Mouse (Mus musculus) hindbrain, embryonic 11.5 days (tissue): Measurements from ENCODE around the gene Lkaaear1. TPM values are rescaled to one million over a fixed set of nuclear protein-coding genes. Genes with fewer than 3 reads are reported as not detected.

Experiments used
- ATAC-seq: fragments of 200-750 bp; cut with Nextera tagmentation; 2 replicates; pipeline ENCODE4 v1.8.0; 2017; ENCODE audit warnings: mild to moderate bottlenecking, moderate TSS enrichment, moderate library complexity; ENCODE audit not compliant: low FRiP score
- DNase-seq: peaks from one replicate; pipeline ENCODE4 v3.0.0-alpha.2; 2015; ENCODE audit warnings: low spot score
- H3K27ac ChIP-seq: fragments of 300-500 bp; sonication (generic); 2 replicates; pipeline ENCODE4 v1.5.1; 2014; ENCODE audit warnings: mild to moderate bottlenecking, low read depth, low read length
- H3K27me3 ChIP-seq: fragments of 300-500 bp; sonication (generic); 2 replicates; pipeline ENCODE4 v1.6.1; 2014; ENCODE audit warnings: mild to moderate bottlenecking, low read length, moderate library complexity, mixed read lengths; ENCODE audit not compliant: control insufficient read depth, insufficient read depth
- H3K36me3 ChIP-seq: fragments of 300-500 bp; sonication (generic); 2 replicates; pipeline ENCODE4 v1.6.1; 2014; ENCODE audit warnings: mild to moderate bottlenecking, low read length, moderate library complexity, mixed read lengths; ENCODE audit not compliant: control insufficient read depth, insufficient read depth
- H3K4me1 ChIP-seq: fragments of 300-500 bp; sonication (generic); replicated peaks from 2 replicates; pipeline ENCODE4 v1.6.1; 2014; ENCODE audit warnings: low read length, mixed read lengths; ENCODE audit not compliant: control insufficient read depth, insufficient read depth
- H3K4me2 ChIP-seq: fragments of 300-500 bp; sonication (generic); replicated peaks from 2 replicates; pipeline ENCODE4 v1.6.1; 2014; ENCODE audit warnings: mild to moderate bottlenecking, low read depth, low read length
- H3K4me3 ChIP-seq: fragments of 300-500 bp; sonication (generic); 2 replicates; pipeline ENCODE4 v1.5.1; 2014; ENCODE audit warnings: low read depth, low read length
- H3K9ac ChIP-seq: fragments of 300-500 bp; sonication (generic); 2 replicates; pipeline ENCODE4 v1.6.1; 2014; ENCODE audit warnings: low read depth, low read length
- H3K9me3 ChIP-seq: fragments of 300-500 bp; sonication (generic); 2 replicates; pipeline ENCODE4 v1.6.1; 2016; ENCODE audit warnings: low read length; ENCODE audit not compliant: control insufficient read depth
- WGBS: fragments of 180-500 bp; shearing (Covaris S2); extraction: QIAGEN DNeasy Blood & Tissue Kit; methylation state at CpG from one replicate; pipeline ENCODE4 v1.1.7; 2014; 5-methylcytosine and 5-hydroxymethylcytosine counted together
- polyA plus RNA-seq: library from polyadenylated mRNA; unstranded; fragments of >200 nt; fragmentation: Nextera tagmentation; extraction: Ambion mirVana; gene quantifications from 2 replicates; pipeline ENCODE4 v1.2.1, GENCODE M21; 2014

The Lkaaear1 gene
- polyA plus RNA-seq, 1 experiment from 2014 or later = not detected

GRCm38 (mm10) chr2:181713749-181714148 is 15.5 kb upstream of the Lkaaear1 start:
- Histone ChIP-seq H3K4me3 (no peak overlapping the region), H3K27me3 (no peaks in the 10 kb centered on the region), H3K9me3 (no peaks in the 10 kb centered on the region), H3K9ac (no peak overlapping the region), H3K4me1 (peaks cover 4% of the 10 kb centered on the region), H3K36me3 (no peaks in the 10 kb centered on the region), H3K27ac (peak overlapping the region; percentile 69), H3K4me2 (no peak overlapping the region)
- DNase-seq (peak; percentile 50), ATAC-seq (peak; percentile 70)
- WGBS = 70% methylated on average over 1 of the region's 1 CpGs

- H3K4me2 ChIP-seq = no peak overlapping the region
- H3K27ac ChIP-seq = no peak overlapping the region
- H3K36me3 ChIP-seq = no peaks in the 10 kb centered on the region
- H3K9ac ChIP-seq = no peak overlapping the region
- no peak for ATAC-seq
- 39% methylated on average over 4 of the region's 4 CpGs for WGBS
- H3K27me3 ChIP-seq = no peaks in the 10 kb centered on the region
- H3K4me1 ChIP-seq = no peaks in the 10 kb centered on the region
- no peaks in the 10 kb centered on the region for H3K9me3 ChIP-seq
- H3K4me3 ChIP-seq = no peak overlapping the region
- peak; percentile 20 for DNase-seq
Measured at GRCm38 (mm10) chr2:181706668-181707067, 8.4 kb upstream of the Lkaaear1 start.

- no peaks in the 10 kb centered on the region for H3K27me3 ChIP-seq
- ATAC-seq = no peak
- WGBS = 73% methylated on average over 33 of the region's 33 CpGs
- H3K27ac ChIP-seq = no peak overlapping the region
- no peaks in the 10 kb centered on the region for H3K9me3 ChIP-seq
- H3K36me3 ChIP-seq = no peaks in the 10 kb centered on the region
- no peak overlapping the region for H3K9ac ChIP-seq
- no peak overlapping the region for H3K4me3 ChIP-seq
- DNase-seq = no peak
- H3K4me2 ChIP-seq = no peak overlapping the region
- H3K4me1 ChIP-seq = no peaks in the 10 kb centered on the region
Measured at GRCm38 (mm10) chr2:181696801-181697420, 1.3 kb downstream of the Lkaaear1 start.

DNA sequence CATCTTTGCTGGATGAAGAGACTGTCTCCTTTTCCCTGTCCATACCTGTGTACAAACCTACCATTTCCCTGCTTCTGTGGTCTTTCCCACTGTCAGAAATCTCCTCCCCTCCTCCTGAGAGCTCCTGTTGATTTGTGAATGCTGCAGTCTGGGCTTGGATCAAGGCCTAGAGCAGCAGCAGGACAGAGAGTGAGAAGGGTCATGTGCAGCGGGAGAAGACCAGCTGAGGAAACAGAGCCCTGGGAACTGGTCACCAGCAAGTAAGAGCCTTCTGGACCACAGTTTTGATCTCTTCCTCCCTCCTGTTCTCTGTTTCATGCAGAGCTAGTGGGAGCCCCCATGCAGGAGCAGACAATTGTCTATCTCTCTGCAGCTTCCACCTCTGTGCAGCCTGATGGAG is 2.5 kb downstream of the Lkaaear1 start:
- DNase-seq (no peak), ATAC-seq (no peak)
- H3K27ac ChIP-seq = no peak overlapping the region
- H3K4me3 ChIP-seq = no peak overlapping the region
- no peaks in the 10 kb centered on the region for H3K27me3 ChIP-seq
- H3K4me2 ChIP-seq = no peak overlapping the region
- 79% methylated on average over 1 of the region's 1 CpGs for WGBS
- H3K4me1 ChIP-seq = no peaks in the 10 kb centered on the region
- no peaks in the 10 kb centered on the region for H3K36me3 ChIP-seq
- H3K9me3 ChIP-seq = no peaks in the 10 kb centered on the region
- no peak overlapping the region for H3K9ac ChIP-seq

- DNase-seq (no peak), ATAC-seq (no peak)
- H3K9ac ChIP-seq = no peak overlapping the region
- H3K27me3 ChIP-seq = no peaks in the 10 kb centered on the region
- peak overlapping the region; percentile 90; the same call in 1 of the 2 replicates for H3K4me2 ChIP-seq
- WGBS = 91% methylated on average over 3 of the region's 3 CpGs
- H3K27ac ChIP-seq = no peak overlapping the region
- H3K4me3 ChIP-seq = no peak overlapping the region
- H3K36me3 ChIP-seq = no peaks in the 10 kb centered on the region
- H3K4me1 ChIP-seq = no peaks in the 10 kb centered on the region
- no peaks in the 10 kb centered on the region for H3K9me3 ChIP-seq
Measured at GRCm38 (mm10) chr2:181694581-181694980, 3.7 kb downstream of the Lkaaear1 start.

DNA sequence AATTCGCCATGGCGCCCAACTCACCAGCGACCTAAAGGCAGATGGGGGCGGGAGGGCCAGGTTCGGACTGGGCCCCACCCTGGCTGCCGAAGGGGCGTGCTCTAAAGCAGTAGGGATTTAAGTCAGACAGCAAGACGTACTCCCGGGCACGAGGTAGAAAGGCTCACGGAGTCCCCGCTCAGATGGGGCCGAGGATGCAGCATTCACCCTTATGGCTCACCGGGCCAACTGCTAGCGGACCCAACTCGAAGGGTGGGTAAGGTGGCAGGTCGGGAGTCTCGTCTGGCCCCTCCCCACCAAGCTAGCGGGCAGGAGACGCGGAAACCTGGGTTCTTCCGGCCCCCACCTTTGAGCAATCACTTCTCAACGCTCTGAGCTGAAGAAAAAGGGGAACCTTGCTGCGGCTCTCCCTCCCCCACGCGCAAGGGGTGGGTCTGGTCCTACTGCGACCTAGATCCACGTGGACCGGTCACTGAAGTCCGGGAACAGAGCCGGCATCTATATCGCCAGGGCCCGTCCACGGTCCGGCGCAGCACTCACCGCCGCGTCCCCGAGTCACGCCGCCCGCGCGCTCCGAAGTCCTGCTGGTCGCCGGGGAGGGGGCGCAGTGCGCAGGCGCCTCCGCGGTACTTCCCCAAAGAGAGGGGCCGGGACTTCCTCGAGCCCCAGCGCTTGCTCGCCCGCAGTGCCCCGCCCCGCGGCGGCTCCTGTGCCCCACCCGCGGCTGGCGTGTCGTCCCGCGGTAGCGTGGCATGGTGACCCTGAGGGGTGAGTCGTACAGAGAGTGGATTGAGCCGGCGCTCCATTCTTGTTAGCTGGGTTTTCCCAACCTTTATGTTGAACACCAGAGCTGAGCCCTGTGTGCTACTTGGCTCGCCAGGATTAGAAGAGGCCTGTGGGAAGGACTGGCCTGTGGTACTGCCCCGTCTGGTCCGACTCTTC is 4.6 kb downstream of the Lkaaear1 start, which contains the start of gene Rgs19:
TSS of gene Rgs19 (minus strand) at position 639 of the 942 bp plus-strand sequence.
- H3K9me3 ChIP-seq = no peaks in the 10 kb centered on the region
- ATAC-seq (peak; percentile 83), DNase-seq (peak; percentile 82)
- peak within 1 kb of the TSS; percentile 56 for H3K27ac ChIP-seq
- H3K27me3 ChIP-seq = no peaks in the 10 kb centered on the region
- H3K4me1 ChIP-seq = no peaks in the 10 kb centered on the region
- H3K9ac ChIP-seq = peak within 1 kb of the TSS; percentile 57
- under 1% methylated on average over 56 of the region's 75 CpGs for WGBS
- peak within 1 kb of the TSS; percentile 61 for H3K4me3 ChIP-seq
- H3K36me3 ChIP-seq = no peaks in the 10 kb centered on the region
- H3K4me2 ChIP-seq = peak within 1 kb of the TSS; percentile 90

DNA sequence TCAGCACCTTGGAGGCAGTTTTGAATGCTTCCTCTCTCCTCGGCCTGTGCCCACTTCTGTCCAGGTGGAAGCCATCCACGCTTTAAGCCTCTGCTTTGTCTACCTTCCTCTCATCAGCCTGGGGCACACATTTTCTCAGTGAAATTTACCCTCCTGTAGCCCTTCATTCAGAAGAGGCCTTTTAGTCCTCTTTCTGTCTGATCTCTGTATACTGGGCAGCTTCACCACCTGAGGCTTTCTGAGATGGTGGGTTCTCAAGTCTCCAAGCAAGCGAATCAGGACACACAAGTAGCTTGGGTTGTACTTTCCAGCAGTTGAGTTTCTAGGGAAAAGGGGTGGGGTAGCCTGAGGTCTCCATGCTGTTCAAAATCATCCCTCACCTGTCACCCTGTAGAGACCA is 5.9 kb downstream of the Lkaaear1 start:
- Histone ChIP-seq H3K27me3 (no peaks in the 10 kb centered on the region), H3K4me2 (no peak overlapping the region), H3K9me3 (no peaks in the 10 kb centered on the region), H3K4me3 (no peak overlapping the region), H3K27ac (no peak overlapping the region), H3K9ac (no peak overlapping the region), H3K36me3 (peaks cover 3% of the 10 kb centered on the region; the same call in 1 of the 2 replicates), H3K4me1 (no peaks in the 10 kb centered on the region)
- ATAC-seq (no peak), DNase-seq (no peak)
- 92% methylated on average over 3 of the region's 3 CpGs for WGBS

DNA sequence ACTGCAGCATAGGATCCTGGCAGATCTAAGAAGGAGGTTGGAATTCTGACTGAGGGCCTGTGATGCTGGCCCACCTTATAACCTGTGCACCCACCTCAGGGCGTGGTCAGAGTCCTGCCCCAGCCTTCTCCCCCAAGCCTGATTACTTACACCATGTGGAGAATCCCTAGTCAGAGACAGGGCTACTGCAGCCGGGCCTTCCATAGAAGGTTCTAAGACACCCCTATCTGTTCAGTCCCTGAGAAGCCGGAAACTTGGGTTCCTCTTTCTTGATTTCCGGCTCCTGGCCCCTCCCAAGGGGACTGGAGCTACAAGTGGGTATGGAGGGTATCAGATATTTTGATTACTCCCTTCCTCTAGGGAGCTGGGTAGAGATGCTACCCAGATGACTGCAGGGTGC is 6.7 kb downstream of the Lkaaear1 start:
- Histone ChIP-seq H3K4me1 (no peaks in the 10 kb centered on the region), H3K27me3 (no peaks in the 10 kb centered on the region), H3K9ac (no peak overlapping the region), H3K27ac (no peak overlapping the region), H3K36me3 (peaks cover 3% of the 10 kb centered on the region; the same call in 1 of the 2 replicates), H3K4me3 (no peak overlapping the region), H3K9me3 (no peaks in the 10 kb centered on the region), H3K4me2 (no peak overlapping the region)
- DNase-seq (no peak), ATAC-seq (no peak)
- 97% methylated on average over 4 of the region's 4 CpGs for WGBS
